Mouse (Mus musculus) left cerebral cortex, postnatal 25 days (tissue): Measurements from ENCODE around the gene Ogfrl1. TPM values are rescaled to one million over a fixed set of nuclear protein-coding genes. Genes with fewer than 3 reads are reported as not detected.
"Not testable (repeated sequence)": the region's sequence is repeated elsewhere in the genome, so short reads cannot be mapped to it uniquely, and the experiment has no call there.

Experiments used
- DNase-seq, 2 experiments: peaks; one replicate each; pipeline ENCODE4 v3.0.0; 2022; ENCODE audit warnings: low spot score in 2 of 2, mixed read lengths in 1 of 2
- intact Hi-C: fragments of 180-260 bp; cut with DNase I; formaldehyde crosslinking; loops from one replicate; pipeline ENCODE4 v1.15.1; 2025
- total RNA-seq, 2 experiments: library from RNA; stranded (reverse); gene quantifications; 2 replicates each; pipeline ENCODE4 v1.2.3; 2021

The Ogfrl1 gene
- total RNA-seq = 10 to 100 TPM; 78.5 to 81.2 TPM

- intact Hi-C loops = no loop called here
- DNase-seq = no peak
These were observed at the start of gene Ogfrl1 for GRCm38 (mm10) chr1:23397623-23398022. Ogfrl1 (minus strand) TSS chr1:23397772.

DNA sequence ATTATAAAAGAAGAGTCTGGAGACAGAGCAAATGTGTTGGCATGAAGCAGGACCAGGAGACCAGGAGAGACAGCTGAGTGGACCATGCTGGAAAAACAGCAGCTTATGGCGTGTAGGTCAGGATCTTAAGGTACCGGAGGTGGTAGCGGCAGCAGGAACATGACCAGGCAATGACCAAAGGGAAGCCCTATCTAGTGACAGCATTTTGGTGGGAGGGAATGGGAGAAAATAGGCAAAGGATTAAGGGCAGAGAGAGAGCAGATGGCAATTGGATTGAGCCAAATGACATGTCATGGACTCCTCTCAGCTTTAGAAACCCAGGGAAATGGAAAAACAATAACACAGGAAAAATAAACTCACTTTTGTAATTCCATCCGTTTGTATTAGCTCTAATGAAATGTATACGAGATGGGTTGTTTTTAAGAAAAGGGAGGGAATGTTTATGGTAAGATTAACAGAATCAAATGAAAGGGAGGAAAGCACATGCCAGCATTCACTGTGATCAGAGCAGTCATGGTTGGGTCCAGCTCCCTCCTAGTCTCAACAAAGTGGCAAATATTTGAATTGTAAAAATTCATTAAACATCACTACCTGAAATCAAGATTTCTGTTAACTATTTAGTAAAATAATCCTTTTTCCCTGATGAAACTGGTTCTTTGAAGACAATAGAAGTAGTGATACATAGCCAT lies 48.3 kb upstream of the Ogfrl1 start:
- intact Hi-C loops = no loop called here

GRCm38 (mm10) chr1:23433612-23434011 lies 36.0 kb upstream of the Ogfrl1 start:
- peak in 1 of 2 experiments; percentile 16 for DNase-seq
- intact Hi-C loops = no loop called here

More for the DNA sequence above, 48.3 kb upstream of the Ogfrl1 start:
- DNase-seq = no peak

DNA sequence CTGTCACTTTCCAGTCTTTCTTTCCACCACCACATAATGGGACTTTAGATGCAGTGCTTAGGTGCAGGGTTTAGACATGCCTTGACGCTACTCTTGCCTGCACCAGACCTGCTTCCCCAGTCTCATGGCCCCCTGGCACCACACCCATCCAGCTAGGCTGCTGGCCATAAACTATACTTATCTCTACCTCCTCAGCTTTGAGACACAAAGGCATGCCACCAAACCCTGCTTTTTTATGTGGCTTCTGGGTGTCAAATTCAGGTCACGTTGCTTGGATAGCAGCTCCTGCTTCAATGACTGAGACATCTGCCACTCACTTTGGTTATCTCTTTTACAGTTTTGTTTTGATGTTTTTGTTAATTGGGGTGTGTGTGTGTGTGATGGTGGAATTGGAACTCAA lies 28.9 kb upstream of the Ogfrl1 start:
- no peak for DNase-seq
- intact Hi-C loops = no loop called here

- no peak for DNase-seq
- intact Hi-C loops = no loop called here
These were observed 21.4 kb upstream of the Ogfrl1 start for GRCm38 (mm10) chr1:23418941-23419340.

DNA sequence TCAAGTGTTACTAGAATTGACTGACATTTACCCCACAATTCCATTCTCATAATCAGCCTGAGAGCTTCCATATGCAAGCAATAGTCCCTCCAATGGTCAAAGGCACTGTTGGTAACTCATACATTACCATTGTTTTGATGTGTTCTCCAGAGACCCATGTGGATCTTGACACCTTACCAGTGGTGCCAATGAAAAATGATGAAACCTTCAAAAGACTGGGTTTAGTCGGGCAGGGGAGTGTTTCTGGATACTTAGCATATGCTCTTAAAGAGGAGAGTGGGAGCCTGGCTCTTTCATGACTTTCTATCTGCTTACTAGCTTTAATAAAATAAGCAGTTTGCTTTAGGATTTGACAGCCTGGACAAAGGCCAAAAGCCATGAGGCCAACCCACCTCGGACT lies 20.5 kb upstream of the Ogfrl1 start:
- intact Hi-C loops = no loop called here
- no peak for DNase-seq

GRCm38 (mm10) chr1:23417562-23417961 lies 20.0 kb upstream of the Ogfrl1 start:
- DNase-seq = no peak
- intact Hi-C loops = no loop called here

DNA sequence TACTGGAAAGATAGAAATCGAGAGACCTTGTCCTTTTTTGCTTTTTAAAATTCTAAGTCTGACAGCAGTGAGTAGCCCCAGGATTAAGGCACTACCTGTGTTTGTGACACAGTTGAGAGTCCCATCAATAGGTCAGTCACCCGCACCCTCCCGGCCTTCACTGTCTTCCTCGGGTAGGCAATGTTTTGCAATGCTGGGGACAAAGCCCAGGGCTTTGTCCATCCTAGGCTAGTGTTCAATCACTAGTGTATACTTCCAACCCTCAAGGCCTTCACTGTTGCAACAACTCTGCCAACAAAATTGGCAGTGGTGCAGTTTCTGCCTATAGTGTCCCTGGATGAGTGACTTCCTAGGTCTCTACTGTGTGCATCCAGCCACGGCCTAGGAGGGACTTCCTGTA lies 14.0 kb upstream of the Ogfrl1 start:
- intact Hi-C loops = loop anchor here (5.0 kb wide), 1 partner anchor 51 kb away; no protein-coding TSS in a partner anchor
- no peak for DNase-seq

DNA sequence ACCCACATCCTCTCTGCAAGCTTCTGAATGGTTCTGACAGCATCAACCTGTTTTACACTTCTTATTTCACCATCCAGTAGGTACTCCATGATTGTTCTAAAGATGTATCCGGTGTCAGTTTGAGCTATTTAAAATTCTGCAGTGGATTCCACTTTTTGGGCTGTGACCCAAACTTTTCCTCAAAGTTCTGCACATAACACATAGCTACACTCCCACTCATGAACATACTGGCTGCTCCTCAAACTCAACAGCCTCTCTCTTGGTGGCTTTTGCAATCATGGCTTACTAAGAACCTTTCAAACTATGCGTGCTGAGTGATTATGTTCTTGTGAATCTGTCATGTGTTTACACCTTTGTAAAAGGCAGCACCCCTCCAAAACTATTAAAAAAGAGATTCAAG lies 12.4 kb upstream of the Ogfrl1 start:
- DNase-seq = peak in 1 of 2 experiments; percentile 75
- intact Hi-C loops = loop anchor here (5.0 kb wide), 1 partner anchor 52 kb away; no protein-coding TSS in a partner anchor

GRCm38 (mm10) chr1:23402401-23402800 lies 4.8 kb upstream of the Ogfrl1 start:
- DNase-seq = no peak
- intact Hi-C loops = no loop called here

- intact Hi-C loops = no loop called here
- DNase-seq = no peak
These were observed 2.0 kb upstream of the Ogfrl1 start for GRCm38 (mm10) chr1:23399552-23399951.

DNA sequence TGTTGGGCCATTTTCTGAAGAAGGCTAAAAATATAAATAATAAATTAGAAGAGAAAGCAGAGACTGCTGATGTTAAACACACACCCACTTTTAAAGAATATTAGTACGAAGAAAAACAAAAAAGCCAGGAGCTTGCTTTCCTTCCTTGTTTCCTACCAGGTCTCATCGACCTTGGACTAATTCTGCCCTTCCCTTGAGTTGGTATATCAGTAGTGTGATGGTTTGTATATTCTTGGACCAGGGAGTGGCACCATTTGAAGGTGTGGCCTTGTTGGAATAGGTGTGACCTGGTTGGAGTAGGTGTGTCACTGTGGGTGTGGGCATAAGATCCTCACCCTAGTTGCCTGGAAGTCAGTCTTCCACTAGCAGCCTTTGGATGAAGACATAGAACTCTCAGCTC lies 3.2 kb downstream of the Ogfrl1 start:
- DNase-seq, intact Hi-C loops: not testable (repeated sequence)

- no peak for DNase-seq
These were observed 5.8 kb downstream of the Ogfrl1 start for GRCm38 (mm10) chr1:23391744-23392143.

GRCm38 (mm10) chr1:23384326-23384725 lies 13.2 kb downstream of the Ogfrl1 start:
- intact Hi-C loops = loop anchor here (5.0 kb wide), 1 partner anchor 103 kb away; no protein-coding TSS in a partner anchor
- no peak for DNase-seq

More at GRCm38 (mm10) chr1:23391744-23392143, 5.8 kb downstream of the Ogfrl1 start:
- intact Hi-C loops = no loop called here

GRCm38 (mm10) chr1:23382806-23383653 lies 14.5 kb downstream of the Ogfrl1 start:
- DNase-seq = peak; percentile 90 to 95
- intact Hi-C loops = loop anchor here (2.0 to 5.0 kb wide), 2 partner anchors 104 to 126 kb away; no protein-coding TSS in a partner anchor

- intact Hi-C loops = loop anchor here (2.0 to 5.0 kb wide), 2 partner anchors 105 to 126 kb away; no protein-coding TSS in a partner anchor
- DNase-seq = no peak
These were observed 15.1 kb downstream of the Ogfrl1 start for GRCm38 (mm10) chr1:23382461-23382805.

DNA sequence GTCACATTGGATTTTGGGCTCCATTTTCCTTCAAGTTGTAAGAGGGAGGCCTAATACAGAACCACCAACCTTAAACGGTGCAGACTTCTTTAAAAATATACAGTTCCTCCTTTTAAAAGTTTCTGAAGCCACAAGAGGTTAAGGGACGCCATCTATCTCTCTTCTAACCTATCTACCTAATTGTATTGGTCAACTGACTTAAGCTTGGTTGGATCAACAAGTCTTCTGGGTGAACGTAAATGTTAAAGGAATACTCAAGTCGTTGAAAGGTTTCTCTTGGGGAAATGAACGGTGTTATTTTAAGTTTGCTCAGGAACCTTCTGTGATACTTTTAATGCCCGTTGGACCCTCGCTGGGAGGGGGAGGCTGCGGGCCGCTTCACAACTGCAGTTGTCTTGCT lies 15.5 kb downstream of the Ogfrl1 start:
- no peak for DNase-seq
- intact Hi-C loops = loop anchor here (2.0 to 5.0 kb wide), 2 partner anchors 105 to 125 kb away; no protein-coding TSS in a partner anchor

GRCm38 (mm10) chr1:23379911-23380740 lies 17.4 kb downstream of the Ogfrl1 start:
- intact Hi-C loops = loop anchor here (5.0 kb wide), 1 partner anchor 107 kb away; no protein-coding TSS in a partner anchor

GRCm38 (mm10) chr1:23379321-23379720 lies 18.3 kb downstream of the Ogfrl1 start:
- intact Hi-C loops = no loop called here
- no peak for DNase-seq

More at GRCm38 (mm10) chr1:23379911-23380740, 17.4 kb downstream of the Ogfrl1 start:
- DNase-seq = peak; percentile 46 to 67
